Mouse (Mus musculus): Measurements from ENCODE around the gene Fbxl2.

Gene Fbxl2

DNA sequence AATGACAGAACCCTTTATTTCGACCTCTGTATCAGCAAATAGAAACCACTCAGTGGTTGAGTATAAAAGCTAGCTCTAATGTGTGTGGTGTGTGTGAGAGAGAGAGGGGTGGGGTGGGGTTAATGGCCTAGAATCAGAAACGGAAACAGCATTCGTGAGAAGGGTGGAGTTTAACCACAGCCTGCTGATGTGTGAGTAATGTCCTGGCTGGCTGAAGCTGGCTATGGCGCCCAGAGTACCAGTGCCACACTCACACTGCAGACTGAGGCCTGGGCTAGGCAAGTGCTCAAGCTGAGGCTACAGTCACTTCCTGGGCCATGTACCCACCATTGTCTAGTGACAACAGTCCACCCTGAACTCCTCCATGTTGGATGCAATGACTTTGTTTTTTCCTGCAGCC, 29.6 kb downstream of the Fbxl2 start:
- no peak for DNase-seq

- DNase-seq: peak in 1 of 2 experiments; percentile 69
Observed at GRCm38 (mm10) chr9:114015724-114016123, 30.3 kb downstream of the Fbxl2 start.

- no peak for DNase-seq
Observed at GRCm38 (mm10) chr9:114014034-114014433, 32.0 kb downstream of the Fbxl2 start.

GRCm38 (mm10) chr9:114011203-114011602, 34.8 kb downstream of the Fbxl2 start:
- no peak for DNase-seq

- DNase-seq: peak in 1 of 2 experiments; percentile 53
Observed at GRCm38 (mm10) chr9:114009526-114009925, 36.5 kb downstream of the Fbxl2 start.

DNA sequence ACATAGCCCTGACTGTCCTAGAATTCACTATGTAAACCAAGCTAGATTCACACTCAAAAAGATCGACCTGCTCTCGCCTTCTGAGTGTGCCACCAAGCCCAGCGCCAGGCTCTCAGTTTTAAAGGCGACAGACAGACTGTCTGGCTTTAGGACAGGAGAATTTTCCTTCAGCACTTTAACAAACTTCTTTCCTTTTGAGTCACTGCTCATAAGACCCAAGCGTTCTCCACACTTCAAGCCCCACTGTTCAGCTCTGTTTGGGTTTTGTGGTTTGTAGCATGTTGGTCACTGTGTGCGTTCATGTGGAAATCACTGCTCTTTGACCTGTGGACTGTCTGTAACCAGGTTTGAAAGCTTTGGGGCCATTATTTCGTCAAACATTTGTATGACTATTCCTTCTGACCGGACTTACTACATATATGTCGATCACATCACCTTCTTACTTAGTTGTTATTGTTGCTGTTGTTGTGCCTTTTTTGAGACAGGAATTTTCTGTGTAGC, 38.1 kb downstream of the Fbxl2 start:
- peak; percentile 57 to 66 for DNase-seq

- DNase-seq: peak; percentile 68 to 81
Observed at GRCm38 (mm10) chr9:114006801-114007200, 39.2 kb downstream of the Fbxl2 start.

- no peak for DNase-seq
Observed at GRCm38 (mm10) chr9:113998311-113998710, 47.7 kb downstream of the Fbxl2 start.

GRCm38 (mm10) chr9:113992810-113993209, 53.2 kb downstream of the Fbxl2 start:
- DNase-seq: no peak

DNA sequence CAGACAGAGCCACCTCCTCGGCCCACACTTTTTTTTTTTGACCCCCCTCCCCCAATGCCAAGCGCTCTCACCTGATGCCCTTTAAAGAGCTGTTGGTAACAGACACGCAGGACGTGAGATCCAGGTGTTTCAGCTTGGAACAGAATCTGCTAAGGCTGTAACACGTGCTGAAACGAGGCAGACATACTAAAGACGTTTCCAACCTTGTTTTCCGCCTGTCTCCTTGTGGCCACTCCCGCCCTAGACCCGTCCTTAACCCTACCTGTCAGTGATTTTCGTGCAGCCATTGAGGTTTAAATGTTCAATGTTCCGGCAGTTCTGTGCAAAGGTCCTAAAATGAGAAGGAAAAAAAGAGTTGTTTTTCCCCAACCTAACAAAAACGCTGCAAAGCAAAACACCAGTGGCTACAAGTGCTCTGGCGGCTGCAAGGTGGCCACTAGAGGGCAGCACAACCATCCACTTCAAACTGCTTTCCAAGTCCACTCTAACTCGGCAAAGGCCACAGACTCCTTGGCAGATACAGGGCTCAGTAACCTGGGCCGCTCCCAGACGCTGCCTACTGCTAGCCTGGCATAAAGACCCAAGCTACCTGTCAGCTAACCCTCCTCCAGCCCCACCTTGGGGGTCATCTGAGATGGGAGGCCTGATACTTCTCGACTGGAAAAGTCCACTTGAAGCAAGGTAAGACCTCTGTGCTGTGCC, 55.3 kb downstream of the Fbxl2 start:
- DNase-seq: peak; percentile 90 to 94

DNA sequence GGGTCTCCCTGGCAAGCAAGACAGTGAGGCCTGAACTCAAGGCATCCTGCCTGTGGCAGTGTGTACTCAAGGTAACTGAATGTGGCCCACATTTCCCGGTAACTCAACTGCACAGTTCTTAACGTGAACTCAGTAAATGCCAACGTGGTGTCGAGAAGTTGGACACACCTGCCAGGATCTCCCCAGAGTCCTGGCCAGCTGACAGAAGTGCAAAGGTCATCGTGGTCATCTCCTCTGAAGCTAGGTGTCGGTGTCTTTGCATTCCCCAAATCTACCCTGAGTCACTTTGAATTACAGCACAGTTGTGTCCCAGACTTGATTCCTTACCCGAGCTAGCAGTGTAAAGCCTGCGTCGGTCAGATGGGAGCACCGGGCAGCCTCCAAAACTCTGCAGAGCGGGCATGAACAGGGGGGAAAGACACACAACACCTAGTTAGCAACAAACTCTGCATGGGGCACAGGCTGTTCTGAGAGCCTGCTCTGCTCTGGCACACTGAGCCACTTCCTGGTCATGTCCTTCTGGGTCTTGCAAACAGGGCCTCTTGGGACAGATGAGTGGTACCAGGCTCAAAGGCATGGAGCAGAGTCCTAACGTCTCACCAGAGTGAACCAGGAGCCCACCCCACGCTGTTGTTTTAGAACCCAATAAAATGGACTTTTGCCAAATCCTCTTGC, 60.9 kb downstream of the Fbxl2 start:
- DNase-seq: peak; percentile 81 to 88

GRCm38 (mm10) chr9:113982883-113983670, 62.9 kb downstream of the Fbxl2 start:
- peak in 1 of 2 experiments; percentile 41 for DNase-seq

DNA sequence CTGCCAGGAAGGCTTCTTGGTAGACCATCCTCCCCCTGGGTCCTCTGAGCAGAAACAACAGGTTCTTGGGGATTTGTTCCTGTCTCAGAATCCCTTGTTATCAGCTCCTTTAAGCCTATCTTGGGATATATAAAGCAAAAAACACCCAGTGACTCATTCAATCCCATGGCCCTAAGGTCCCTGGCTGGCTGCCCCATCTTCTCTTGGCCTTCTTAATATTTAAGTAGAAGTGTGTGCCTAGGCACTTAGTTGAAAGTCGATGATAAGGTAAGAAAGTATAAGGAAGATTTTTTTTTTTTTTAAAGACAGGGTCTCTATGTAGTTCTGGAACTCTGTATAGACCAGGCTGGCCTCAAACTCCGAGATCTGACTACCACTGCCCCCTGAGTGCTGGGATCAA, 63.5 kb downstream of the Fbxl2 start:
- no peak for DNase-seq

DNA sequence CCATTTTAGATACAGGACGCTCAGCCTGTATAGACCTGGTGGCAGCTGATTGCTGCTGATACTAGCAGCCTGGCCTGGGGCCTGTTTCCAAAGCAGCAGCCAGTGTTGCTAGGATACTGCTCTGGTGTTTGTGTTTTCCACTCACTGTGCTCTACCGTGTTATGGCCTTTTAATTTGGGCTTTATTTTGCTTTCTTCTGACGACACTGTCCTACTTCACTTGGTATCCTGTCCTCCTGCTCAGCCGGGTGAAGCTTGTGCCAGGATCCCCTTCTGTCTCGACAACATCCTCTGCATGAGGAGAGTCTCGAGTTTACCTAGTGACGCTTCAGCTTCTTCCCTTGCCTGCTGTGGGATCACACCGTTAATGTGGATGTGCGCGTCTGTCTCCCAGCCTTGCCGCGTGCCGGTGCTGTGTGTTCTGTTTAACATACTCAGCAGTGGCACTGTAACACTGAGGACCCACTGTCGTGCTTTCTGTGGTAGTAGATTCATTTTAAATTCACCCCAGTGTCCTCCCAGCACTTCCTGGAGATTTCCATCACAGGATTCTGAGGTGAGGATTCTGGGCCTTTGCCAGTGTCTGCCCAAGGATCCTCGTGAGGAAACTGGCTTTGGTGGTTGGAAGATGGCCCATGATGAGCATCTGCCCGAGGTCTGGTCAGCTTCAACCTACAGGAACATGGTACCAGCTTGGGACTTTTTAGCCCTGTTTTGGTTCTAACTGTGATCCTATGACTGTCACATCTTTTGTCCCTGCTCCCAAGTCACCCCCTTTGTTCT, 64.7 kb downstream of the Fbxl2 start:
- DNase-seq: peak; percentile 26 to 27

- DNase-seq: peak; percentile 57 to 71
Observed at GRCm38 (mm10) chr9:113979356-113979755, 66.6 kb downstream of the Fbxl2 start.

DNA sequence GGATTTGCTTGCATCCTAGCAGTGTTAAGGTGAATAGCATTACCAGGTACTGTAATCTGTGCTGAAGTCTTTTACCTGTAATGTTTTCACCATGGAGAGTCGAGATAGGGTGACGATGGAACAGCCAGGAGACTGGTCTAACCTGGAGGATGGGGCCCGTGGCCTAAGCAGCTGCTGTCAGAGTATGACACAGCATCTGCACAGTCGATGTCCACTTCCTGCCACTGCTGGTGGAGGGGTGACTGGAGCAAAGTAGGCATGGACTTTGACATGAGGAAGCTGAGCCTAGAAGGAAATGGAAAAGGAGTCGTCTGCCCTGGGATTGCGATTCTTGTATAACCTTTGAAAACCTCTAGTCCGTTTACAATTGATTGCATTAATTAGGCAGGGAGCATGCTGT, 67.3 kb downstream of the Fbxl2 start:
- DNase-seq: peak; percentile 25 to 27

DNA sequence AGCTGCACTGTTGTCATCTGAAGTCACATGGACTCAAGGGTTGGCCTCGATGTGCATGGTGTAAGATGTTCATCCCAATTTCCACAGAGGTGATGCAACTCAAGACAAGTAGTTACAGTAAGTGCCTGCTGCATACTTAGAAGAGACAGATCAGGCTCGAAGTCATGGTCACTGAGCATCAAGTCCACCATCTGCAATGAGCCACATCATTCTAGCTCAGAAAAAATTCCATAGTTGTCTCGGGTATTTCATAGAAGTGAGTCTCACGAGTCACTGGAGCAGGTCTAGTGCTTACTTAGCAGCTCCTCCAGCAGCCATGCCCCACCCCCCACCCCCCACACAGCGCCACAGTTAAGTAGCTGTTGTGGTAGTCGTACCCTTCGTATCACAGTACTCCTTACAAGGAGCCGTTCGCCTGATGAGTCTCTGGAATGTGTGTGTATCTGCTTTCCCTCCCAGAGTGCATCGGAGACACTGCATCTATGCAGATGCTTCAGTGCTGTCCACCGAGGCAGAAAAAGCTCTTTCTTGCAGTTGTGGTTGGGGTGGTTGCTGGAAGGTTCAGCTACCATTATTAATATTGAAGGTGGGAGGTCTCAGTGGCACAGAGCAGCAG, 68.7 kb downstream of the Fbxl2 start:
- no peak for DNase-seq

GRCm38 (mm10) chr9:113976264-113976663, 69.7 kb downstream of the Fbxl2 start:
- no peak for DNase-seq

GRCm38 (mm10) chr9:113975442-113975841, 70.5 kb downstream of the Fbxl2 start:
- no peak for DNase-seq

DNA sequence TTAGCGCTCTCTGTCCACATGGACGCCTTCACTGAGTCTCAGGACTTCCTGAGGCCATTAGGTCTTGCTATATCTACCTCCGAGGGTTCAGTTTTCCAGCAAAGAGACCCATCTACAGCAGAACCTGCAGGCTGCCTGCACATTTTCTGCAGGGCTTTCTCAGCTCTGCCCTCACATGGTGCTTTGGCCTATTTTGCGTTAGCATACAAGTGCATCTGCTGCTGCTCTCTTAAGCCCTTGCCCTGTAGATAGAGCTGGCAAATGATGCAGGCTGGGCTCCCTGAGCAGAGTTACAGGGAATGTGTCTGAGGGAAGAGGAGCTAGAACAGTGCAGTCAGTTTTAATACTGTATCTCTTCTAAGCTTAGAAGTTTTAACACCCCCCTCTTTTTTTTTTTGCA, 71.0 kb downstream of the Fbxl2 start:
- DNase-seq: no peak

DNA sequence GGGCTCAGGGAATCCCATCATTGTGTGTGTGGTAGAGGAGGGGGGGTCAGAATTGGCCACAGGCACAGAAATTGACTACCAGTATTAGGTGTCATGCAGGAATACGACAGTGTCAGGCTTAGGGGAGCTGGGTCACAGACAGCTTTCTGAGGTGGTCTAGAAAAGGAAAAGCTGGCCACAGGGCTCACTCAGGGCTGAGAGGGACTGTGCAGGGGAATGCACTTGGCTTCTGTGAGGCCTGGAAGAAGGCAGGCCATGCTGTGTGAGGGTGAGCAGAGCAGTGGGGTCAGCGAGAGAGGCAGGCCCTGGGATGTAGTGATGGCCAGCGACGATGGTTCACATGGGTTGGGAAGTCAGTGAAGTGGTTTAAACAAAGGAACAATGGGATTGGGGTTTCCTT, 72.1 kb downstream of the Fbxl2 start:
- no peak for DNase-seq

GRCm38 (mm10) chr9:113971615-113972014, 74.4 kb downstream of the Fbxl2 start:
- DNase-seq: no peak

All from kidney, postnatal 36 days (tissue).